ENCODE assay signal across 22 mouse cellular contexts in the genomic region with DNA sequence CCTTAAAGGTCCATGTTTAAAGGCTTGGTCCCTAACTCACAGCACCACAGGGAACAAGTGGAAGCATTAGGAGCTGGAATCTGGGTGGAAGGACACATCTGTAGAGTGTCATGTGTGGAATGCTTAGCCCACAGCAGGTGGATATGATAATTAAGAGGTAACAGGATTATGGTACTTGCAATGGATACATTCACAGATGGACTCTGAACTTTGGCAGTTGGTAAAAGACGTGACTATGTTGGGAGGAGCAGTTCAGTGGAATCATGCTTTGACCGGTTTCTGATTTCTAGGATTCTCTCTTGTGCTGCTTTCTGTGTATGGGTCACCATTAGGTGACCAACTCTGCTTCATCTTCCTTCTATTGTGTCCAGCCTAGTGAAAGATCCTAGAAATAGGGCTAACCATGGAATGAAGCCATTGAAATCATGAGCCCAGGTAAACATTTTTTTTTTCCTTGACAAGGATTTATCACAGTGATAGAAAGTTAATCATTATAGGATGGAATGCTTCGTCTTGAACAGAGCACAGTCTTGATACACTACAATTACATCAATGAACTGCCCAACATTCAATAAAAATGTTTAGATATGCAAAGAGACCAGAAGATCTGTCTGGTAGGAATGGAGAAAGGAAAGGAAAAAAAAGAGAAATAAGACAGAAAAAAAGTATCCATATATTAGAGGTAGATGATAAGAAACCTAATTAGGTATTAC.
A peak's percentile ranks its signal among the peaks of the same experiment; 100 is the strongest.
DNase-seq lines count a peak whose midpoint lies in the region; ATAC-seq and TF ChIP-seq lines count a peak whose summit lies in the region.
"Had no signal": no experiment of that assay in that cellular context is flagged by ENCODE, and none has a peak within 500 bp of the region (broad histone marks: within the 10 kb centered on the region; RNA-seq: fewer than 3 reads in every experiment).

No protein-coding gene starts in this region.

- WGBS in intestine, embryonic 15.5 days: 66% methylated on average over 3 of the region's 3 CpGs
- 60% methylated on average over 3 of the region's 3 CpGs for WGBS in intestine, embryonic 16.5 days
- WGBS in intestine, postnatal 0 days: 55% methylated on average over 3 of the region's 3 CpGs
- 24% methylated on average over 3 of the region's 3 CpGs for WGBS in large intestine, adult 2 months
- WGBS in forebrain, postnatal 0 days: 87% methylated on average over 3 of the region's 3 CpGs

- no peak overlapping the region for H3K9ac ChIP-seq in intestine, embryonic 15.5 days
- no peak overlapping the region for H3K9ac ChIP-seq in intestine, embryonic 16.5 days (ENCODE audit: low read depth, low read length)
- H3K9ac ChIP-seq in intestine, postnatal 0 days (ENCODE audit: low read depth, low read length): no peak overlapping the region
- no peak overlapping the region for H3K9ac ChIP-seq in forebrain, postnatal 0 days

- no peak overlapping the region for H3K4me2 ChIP-seq in intestine, embryonic 15.5 days (replicated peaks)
- H3K4me2 ChIP-seq in intestine, embryonic 16.5 days (ENCODE audit: low read depth, low read length): no peak overlapping the region
- no peak overlapping the region for H3K4me2 ChIP-seq in intestine, postnatal 0 days (replicated peaks; ENCODE audit: low read depth)
- H3K4me2 ChIP-seq in forebrain, postnatal 0 days (ENCODE audit: low read depth): no peak overlapping the region

- no peaks in the 10 kb centered on the region for H3K27me3 ChIP-seq in intestine, embryonic 15.5 days (replicated peaks)
- no peaks in the 10 kb centered on the region for H3K27me3 ChIP-seq in intestine, embryonic 16.5 days (replicated peaks; ENCODE audit: control insufficient read depth, insufficient read depth, low read length)
- no peaks in the 10 kb centered on the region for H3K27me3 ChIP-seq in intestine, postnatal 0 days (replicated peaks; ENCODE audit: control insufficient read depth, insufficient read depth, low read length)
- no peaks in the 10 kb centered on the region for H3K27me3 ChIP-seq in forebrain, postnatal 0 days (ENCODE audit: insufficient read depth, low read length)
- H3K27me3 ChIP-seq: CH12.LX, Patski had no signal

- H3K9me3 ChIP-seq in intestine, embryonic 15.5 days: no peaks in the 10 kb centered on the region
- H3K9me3 ChIP-seq in intestine, embryonic 16.5 days (ENCODE audit: control insufficient read depth, low read length): no peaks in the 10 kb centered on the region
- no peaks in the 10 kb centered on the region for H3K9me3 ChIP-seq in intestine, postnatal 0 days (ENCODE audit: control insufficient read depth)
- no peaks in the 10 kb centered on the region for H3K9me3 ChIP-seq in forebrain, postnatal 0 days (ENCODE audit: low read length)
- H3K9me3 ChIP-seq: G1E had no signal

- peak; percentile 61 for DNase-seq in large intestine, adult 2 months (ENCODE audit: low read depth, low spot score)
- no peak for DNase-seq in ovary, postnatal 10 days (ENCODE audit: low spot score)
- DNase-seq in forebrain, postnatal 0 days: no peak
- no peak for DNase-seq in left cerebral cortex, adult 18-20 months (ENCODE audit: low spot score in 2 of 2)
- DNase-seq in adrenal gland, adult 8-10 months: no peak
- DNase-seq: adrenal gland, adult 2 months; adrenal gland, postnatal 10 days; adrenal gland, postnatal 14 days; adrenal gland, postnatal 25 days; adrenal gland, postnatal 36 days; B cell, adult 2 months; cerebellum, adult 11 months; cerebellum, adult 11-12 months; cerebellum, adult 18-20 months had no signal

- ATAC-seq in intestine, embryonic 15.5 days: peak; percentile 69
- ATAC-seq in intestine, embryonic 16.5 days: peak; percentile 80
- peak; percentile 68; the same call in 1 of the 2 replicates for ATAC-seq in intestine, postnatal 0 days
- ATAC-seq in forebrain, postnatal 0 days: no peak
- ATAC-seq: activated CD4-positive, CD25-positive, alpha-beta regulatory T cell, adult 4 months; CD4-positive, CD25-positive, alpha-beta regulatory T cell, adult 4 months; Patski had no signal

- no peak overlapping the region for H3K4me3 ChIP-seq in intestine, embryonic 15.5 days (replicated peaks)
- H3K4me3 ChIP-seq in intestine, embryonic 16.5 days (ENCODE audit: low read length): no peak overlapping the region
- no peak overlapping the region for H3K4me3 ChIP-seq in intestine, postnatal 0 days (ENCODE audit: low read depth, low read length)
- no peak overlapping the region for H3K4me3 ChIP-seq in forebrain, postnatal 0 days (ENCODE audit: low read depth, low read length)

- no peak for TF ChIP-seq CTCF in intestine, postnatal 0 days (IDR thresholded peaks at IDR 0.05; ENCODE audit: low read depth)
- no peak for TF ChIP-seq CTCF in forebrain, postnatal 0 days (IDR thresholded peaks at IDR 0.05; ENCODE audit: low read depth)

- no peaks in the 10 kb centered on the region for H3K36me3 ChIP-seq in intestine, embryonic 15.5 days
- no peaks in the 10 kb centered on the region for H3K36me3 ChIP-seq in intestine, embryonic 16.5 days (ENCODE audit: control insufficient read depth, insufficient read depth, low read length)
- H3K36me3 ChIP-seq in intestine, postnatal 0 days (ENCODE audit: control insufficient read depth, insufficient read depth): no peaks in the 10 kb centered on the region
- H3K36me3 ChIP-seq in forebrain, postnatal 0 days (ENCODE audit: insufficient read depth): no peaks in the 10 kb centered on the region
- H3K36me3 ChIP-seq: G1E had no signal

- H3K27ac ChIP-seq in intestine, embryonic 15.5 days: no peak overlapping the region
- no peak overlapping the region for H3K27ac ChIP-seq in intestine, embryonic 16.5 days (ENCODE audit: low read length)
- no peak overlapping the region for H3K27ac ChIP-seq in intestine, postnatal 0 days (ENCODE audit: low read depth, low read length)
- no peak overlapping the region for H3K27ac ChIP-seq in forebrain, postnatal 0 days (ENCODE audit: low read depth, low read length)

- no peaks in the 10 kb centered on the region for H3K4me1 ChIP-seq in intestine, embryonic 15.5 days (replicated peaks)
- H3K4me1 ChIP-seq in intestine, embryonic 16.5 days (ENCODE audit: control insufficient read depth, insufficient read depth, low read length): no peaks in the 10 kb centered on the region
- H3K4me1 ChIP-seq in intestine, postnatal 0 days (replicated peaks; ENCODE audit: control insufficient read depth, insufficient read depth, low read length): no peaks in the 10 kb centered on the region
- H3K4me1 ChIP-seq in forebrain, postnatal 0 days (ENCODE audit: insufficient read depth): no peaks in the 10 kb centered on the region
